Mouse (Mus musculus) CH12.LX (cell line): ENCODE results near the gene Adamts10. TPM values are rescaled to one million over a fixed set of nuclear protein-coding genes. Genes with fewer than 3 reads are reported as not detected.

Experiments used
- DNase-seq: peaks from one replicate; pipeline ENCODE4 v3.0.0-alpha.2; 2013; ENCODE audit errors: extremely low read depth
- H3K27ac ChIP-seq: 2 replicates; pipeline ENCODE4 v1.5.1; 2012; ENCODE audit warnings: low read depth, mild to moderate bottlenecking, control low read depth, moderate library complexity; ENCODE audit not compliant: insufficient read depth
- H3K27me3 ChIP-seq: replicated peaks from 2 replicates; pipeline ENCODE3; 2012; ENCODE audit warnings: inconsistent platforms
- H3K36me3 ChIP-seq, 2 experiments: replicated peaks in 1 of 2; 2 replicates each; pipeline versions ENCODE3 to v1.6.1; 2012; ENCODE audit warnings: inconsistent platforms in 1 of 2, low read length in 1 of 2, mild to moderate bottlenecking in 1 of 2, mixed read lengths in 1 of 2, moderate library complexity in 1 of 2; ENCODE audit not compliant: control insufficient read depth in 1 of 2, insufficient read depth in 1 of 2
- H3K4me1 ChIP-seq, 2 experiments: 2 replicates each; pipeline ENCODE4 v1.6.1; 2012; ENCODE audit warnings: inconsistent platforms in 1 of 2, moderate library complexity in 1 of 2; ENCODE audit not compliant: insufficient read depth in 2 of 2, control insufficient read depth in 1 of 2
- H3K4me2 ChIP-seq: 2 replicates; pipeline ENCODE4 v1.6.1; 2012; ENCODE audit warnings: low read depth, mild to moderate bottlenecking, control low read depth; ENCODE audit not compliant: poor library complexity, insufficient read depth, severe bottlenecking
- H3K4me3 ChIP-seq, 3 experiments: fragments of 150-350 bp in 1 of 3; sonication (generic) in 1 of 3; replicated peaks in 1 of 3; 2 replicates each; pipeline versions ENCODE3 to v1.5.1; 2011 to 2012; ENCODE audit warnings: low read depth in 2 of 3, low read length in 2 of 3, mild to moderate bottlenecking in 2 of 3, moderate library complexity in 2 of 3, control low read depth in 1 of 3, improper control_type of control experiment in 1 of 3, inconsistent platforms in 1 of 3, mixed read lengths in 1 of 3; ENCODE audit not compliant: poor library complexity in 1 of 3
- H3K79me2 ChIP-seq: replicated peaks from 2 replicates; pipeline ENCODE4 v1.6.1; 2012; ENCODE audit warnings: mild to moderate bottlenecking, moderate library complexity; ENCODE audit not compliant: control insufficient read depth, poor library complexity, insufficient read depth, severe bottlenecking; ENCODE audit errors: extremely low read depth
- H3K9ac ChIP-seq: 2 replicates; pipeline ENCODE4 v1.6.1; 2012; ENCODE audit warnings: low read depth, mild to moderate bottlenecking, control low read depth, moderate library complexity; ENCODE audit not compliant: insufficient read depth
- H3K9me3 ChIP-seq: replicated peaks from 2 replicates; pipeline ENCODE3; 2012; ENCODE audit warnings: low read length, inconsistent platforms, mixed read lengths
- BHLHE40 ChIP-seq: IDR thresholded peaks from 2 replicates; pipeline ENCODE4 v1.6.1; 2011; ENCODE audit warnings: mild to moderate bottlenecking, low read depth, low read length, improper control_type of control experiment
- CHD1 ChIP-seq: IDR thresholded peaks from 2 replicates; pipeline ENCODE4 v1.6.1; 2012; ENCODE audit warnings: low read depth, low read length, improper control_type of control experiment, inconsistent platforms
- CHD2 ChIP-seq: IDR thresholded peaks from 2 replicates; pipeline ENCODE4 v1.6.1; 2011; ENCODE audit warnings: low read length, improper control_type of control experiment
- CTCF ChIP-seq, 2 experiments: IDR thresholded peaks in 1 of 2; conservative IDR thresholded peaks in 1 of 2; 2 replicates each; pipeline ENCODE4 v1.5.1; 2011 to 2012; ENCODE audit warnings: low read depth in 2 of 2, low read length in 2 of 2, improper control_type of control experiment in 1 of 2, inconsistent platforms in 1 of 2, mild to moderate bottlenecking in 1 of 2, moderate library complexity in 1 of 2
- E2F4 ChIP-seq: IDR thresholded peaks from 2 replicates; pipeline ENCODE4 v1.6.1; 2011; ENCODE audit warnings: low read depth, low read length, improper control_type of control experiment; ENCODE audit not compliant: insufficient replicate concordance
- EP300 ChIP-seq: IDR thresholded peaks from 2 replicates; pipeline ENCODE4 v1.6.1; 2011; ENCODE audit warnings: low read length, improper control_type of control experiment
- ETS1 ChIP-seq: conservative IDR thresholded peaks from 2 replicates; pipeline ENCODE4 v1.6.1; 2012; ENCODE audit warnings: low read depth, mild to moderate bottlenecking, inconsistent platforms, low read length, improper control_type of control experiment, moderate library complexity
- IRF4 ChIP-seq: IDR thresholded peaks from 2 replicates; pipeline ENCODE4 v1.6.1; 2014; ENCODE audit warnings: low read depth, mild to moderate bottlenecking, inconsistent platforms, low read length, improper control_type of control experiment
- JUN ChIP-seq: IDR thresholded peaks from 2 replicates; pipeline ENCODE4 v1.6.1; 2011; ENCODE audit warnings: low read depth, mild to moderate bottlenecking, low read length, improper control_type of control experiment, moderate library complexity; ENCODE audit not compliant: insufficient read depth
- KAT2A ChIP-seq: IDR thresholded peaks from 2 replicates; pipeline ENCODE4 v1.6.1; 2012; ENCODE audit warnings: low read length, improper control_type of control experiment, inconsistent platforms; ENCODE audit not compliant: insufficient replicate concordance
- MAFK ChIP-seq: IDR thresholded peaks from 2 replicates; pipeline ENCODE4 v1.6.1; 2011; ENCODE audit warnings: low read length, improper control_type of control experiment; ENCODE audit not compliant: insufficient replicate concordance
- MAZ ChIP-seq: IDR thresholded peaks from 2 replicates; pipeline ENCODE4 v1.6.1; 2012; ENCODE audit warnings: low read depth, mild to moderate bottlenecking, inconsistent platforms, low read length, improper control_type of control experiment, moderate library complexity
- MYC ChIP-seq: IDR thresholded peaks from 2 replicates; pipeline ENCODE4 v1.6.1; 2011; ENCODE audit warnings: low read depth, mild to moderate bottlenecking, improper control_type of control experiment, low read length
- NRF1 ChIP-seq: IDR thresholded peaks from 2 replicates; pipeline ENCODE4 v1.6.1; 2014; ENCODE audit warnings: low read depth, mild to moderate bottlenecking, inconsistent platforms, low read length, improper control_type of control experiment, moderate library complexity
- PAX5 ChIP-seq: IDR thresholded peaks from 2 replicates; pipeline ENCODE4 v1.6.1; 2012; ENCODE audit warnings: low read length, inconsistent platforms, mixed read lengths
- POLR2A ChIP-seq: IDR thresholded peaks from 2 replicates; pipeline ENCODE4 v1.6.1; 2011; ENCODE audit warnings: low read depth, mild to moderate bottlenecking, improper control_type of control experiment, low read length
- POLR2AphosphoS2 ChIP-seq: IDR thresholded peaks from 2 replicates; pipeline ENCODE4 v1.6.1; 2011; ENCODE audit warnings: low read depth, low read length, improper control_type of control experiment
- RCOR1 ChIP-seq: conservative IDR thresholded peaks from 2 replicates; pipeline ENCODE4 v1.6.1; 2012; ENCODE audit warnings: low read depth, mild to moderate bottlenecking, inconsistent platforms, low read length, improper control_type of control experiment
- SIN3A ChIP-seq: IDR thresholded peaks from 2 replicates; pipeline ENCODE4 v1.6.1; 2012; ENCODE audit warnings: low read length, improper control_type of control experiment, inconsistent platforms
- SMC3 ChIP-seq: IDR thresholded peaks from 2 replicates; pipeline ENCODE4 v1.6.1; 2011; ENCODE audit warnings: low read depth, low read length, improper control_type of control experiment
- TCF12 ChIP-seq: IDR thresholded peaks from 2 replicates; pipeline ENCODE4 v1.6.1; 2014; ENCODE audit warnings: low read depth, mild to moderate bottlenecking, inconsistent platforms, low read length, improper control_type of control experiment
- UBTF ChIP-seq: IDR thresholded peaks from 2 replicates; pipeline ENCODE4 v1.6.1; 2012; ENCODE audit warnings: low read depth, mild to moderate bottlenecking, inconsistent platforms, low read length, improper control_type of control experiment, moderate library complexity
- USF1 ChIP-seq: IDR thresholded peaks from 2 replicates; pipeline ENCODE4 v1.6.1; 2014; ENCODE audit warnings: low read depth, mild to moderate bottlenecking, inconsistent platforms, low read length, improper control_type of control experiment
- USF2 ChIP-seq: conservative IDR thresholded peaks from 2 replicates; pipeline ENCODE4 v1.6.1; 2011; ENCODE audit warnings: low read depth, low read length, improper control_type of control experiment
- ZC3H11A ChIP-seq: IDR thresholded peaks from 2 replicates; pipeline ENCODE4 v1.6.1; 2012; ENCODE audit warnings: low read depth, mild to moderate bottlenecking, inconsistent platforms, low read length, improper control_type of control experiment
- ZKSCAN1 ChIP-seq: IDR thresholded peaks from 2 replicates; pipeline ENCODE4 v1.6.1; 2012; ENCODE audit warnings: low read depth, inconsistent platforms, low read length, improper control_type of control experiment, borderline replicate concordance
- ZMIZ1 ChIP-seq: IDR thresholded peaks from 2 replicates; pipeline ENCODE4 v1.6.1; 2012; ENCODE audit warnings: low read depth, mild to moderate bottlenecking, inconsistent platforms, low read length, improper control_type of control experiment
- ZNF384 ChIP-seq: IDR thresholded peaks from 2 replicates; pipeline ENCODE4 v1.6.1; 2012; ENCODE audit warnings: low read depth, low read length, improper control_type of control experiment, inconsistent platforms
- dilution Hi-C: fragments of 300-500 bp; cut with MboI; formaldehyde crosslinking; loops from 2 replicates; pipeline ENCODE4 v1.14.3; 2020; ENCODE audit warnings: low sequenced_read_pairs; ENCODE audit not compliant: extremely low pct_unique_long_range_greater_than_20kb, extremely low pct_ligation_motif_present
- in situ Hi-C: fragments of 300-500 bp; cut with MboI; formaldehyde crosslinking; loops from 3 replicates; pipeline ENCODE4 v1.14.3; 2019; ENCODE audit warnings: low sequenced_read_pairs, low pct_ligation_motif_present, low pct_unique_long_range_greater_than_20kb, mixed read lengths
- polyA plus RNA-seq: library from polyadenylated mRNA; unstranded; fragments of >175 nt; gene quantifications from 2 replicates; pipeline ENCODE4 v1.2.1, GENCODE M21; 2012; ENCODE audit warnings: low read depth; ENCODE audit not compliant: insufficient read length
- total RNA-seq, 2 experiments: library from RNA; depleted of rRNA; stranded (reverse); fragments of 300-350 nt in 1 of 2; fragments of >200 nt in 1 of 2; gene quantifications; 2 replicates each; pipeline ENCODE4 v1.2.3; 2012 to 2014

Adamts10 gene
- total and polyA plus RNA-seq, 3 experiments, result 6.2 to 16.7 (median 12.1) TPM

- no peak for DNase-seq
- in situ Hi-C loops (no loop called here), dilution Hi-C loops (no loop called here)
- Histone ChIP-seq H3K4me1 (no peaks in the 10 kb centered on the region), H3K9me3 (no peaks in the 10 kb centered on the region), H3K4me3 (no peak overlapping the region), H3K27me3 (no peaks in the 10 kb centered on the region), H3K9ac (no peak overlapping the region), H3K79me2 (no peaks in the 10 kb centered on the region), H3K36me3 (peaks cover 8 to 75% of the 10 kb centered on the region in 2 experiments), H3K4me2 (no peak overlapping the region), H3K27ac (no peak overlapping the region)
- TF ChIP-seq ZKSCAN1 (no peak), USF1 (no peak), EP300 (no peak), BHLHE40 (no peak), RCOR1 (no peak), CHD1 (no peak), UBTF (no peak), ZMIZ1 (no peak), POLR2AphosphoS2 (no peak), POLR2A (no peak), MAZ (no peak), E2F4 (no peak), NRF1 (no peak), SIN3A (no peak), SMC3 (no peak)
Observed at GRCm38 (mm10) chr17:33584061-33584460, 60.1 kb downstream of the Adamts10 start.

- H3K27ac ChIP-seq, result no peak overlapping the region
- dilution Hi-C loops (no loop called here), in situ Hi-C loops (no loop called here)
- peaks cover 12 to 73% of the 10 kb centered on the region in 2 experiments for H3K36me3 ChIP-seq
- H3K9me3 ChIP-seq, result no peaks in the 10 kb centered on the region
- no peak overlapping the region for H3K9ac ChIP-seq
- DNase-seq, result no peak
- no peaks in the 10 kb centered on the region for H3K4me1 ChIP-seq
- H3K79me2 ChIP-seq, result no peaks in the 10 kb centered on the region
- H3K27me3 ChIP-seq, result no peaks in the 10 kb centered on the region
- TF ChIP-seq ZC3H11A, result no peak
- TF ChIP-seq USF1, result no peak
- TF ChIP-seq MAFK, result no peak
- no peak for TF ChIP-seq ETS1
- TF ChIP-seq SMC3, result no peak
- TF ChIP-seq ZNF384, result no peak
- TF ChIP-seq KAT2A, result no peak
- TF ChIP-seq MYC, result no peak
- TF ChIP-seq PAX5, result no peak
- TF ChIP-seq CTCF (conservative IDR thresholded peaks at IDR 0.05 in 1 of 2, IDR thresholded peaks at IDR 0.05 in 1 of 2; ENCODE audit: low read depth in 2 of 2, low read length in 2 of 2), result no peak
- no peak for TF ChIP-seq IRF4
- TF ChIP-seq TCF12, result no peak
- no peak for TF ChIP-seq POLR2AphosphoS2
- TF ChIP-seq JUN, result no peak
- no peak for TF ChIP-seq CHD2
- TF ChIP-seq USF2, result no peak
- no peak for TF ChIP-seq E2F4
- TF ChIP-seq, all 38 proteins: peak for 0
- Histone ChIP-seq H3K4me2 (no peak overlapping the region), H3K4me3 (no peak overlapping the region)
Observed at GRCm38 (mm10) chr17:33586011-33586410, 62.0 kb downstream of the Adamts10 start.
